Mouse (Mus musculus) myocyte (in vitro differentiated cells): ENCODE measurements around the gene Stk11. TPM values are rescaled to one million over a fixed set of nuclear protein-coding genes. Genes with fewer than 3 reads are reported as not detected.

Source experiments
- H3K27me3 ChIP-seq: one replicate; pipeline ENCODE4 v1.6.1; 2011; ENCODE audit not compliant: control insufficient read depth, insufficient read depth, insufficient read length
- H3K36me3 ChIP-seq: one replicate; pipeline ENCODE4 v1.6.1; 2011; ENCODE audit not compliant: control insufficient read depth, insufficient read depth
- H3K4me2 ChIP-seq: one replicate; pipeline ENCODE4 v1.6.1; 2011; ENCODE audit warnings: low read depth, control low read depth
- H3K4me3 ChIP-seq: one replicate; pipeline ENCODE4 v1.5.1; 2011; ENCODE audit warnings: mild to moderate bottlenecking, control low read depth, moderate library complexity
- H3K79me2 ChIP-seq: one replicate; pipeline ENCODE4 v1.6.1; 2011; ENCODE audit not compliant: control insufficient read depth, insufficient read depth
- H3ac ChIP-seq: one replicate; pipeline ENCODE4 v1.6.1; 2011; ENCODE audit not compliant: control insufficient read depth, insufficient read length
- CEBPB ChIP-seq: IDR thresholded peaks from 2 replicates; pipeline ENCODE4 v1.6.1; 2011; ENCODE audit warnings: mild to moderate bottlenecking, moderate library complexity; ENCODE audit not compliant: poor library complexity, insufficient read depth, severe bottlenecking
- E2F4 ChIP-seq: IDR thresholded peaks from one replicate; pipeline ENCODE4 v1.6.1; 2011; ENCODE audit warnings: mild to moderate bottlenecking, control low read depth, moderate library complexity; ENCODE audit not compliant: insufficient read depth
- MAX ChIP-seq: IDR thresholded peaks from one replicate; pipeline ENCODE4 v1.6.1; 2011; ENCODE audit warnings: low read depth, mild to moderate bottlenecking, control low read depth
- MYOD1 ChIP-seq, 3 experiments: IDR thresholded peaks; one replicate each; pipeline ENCODE4 v1.6.1; 2011; ENCODE audit warnings: control low read depth in 2 of 3, low read depth in 2 of 3, mild to moderate bottlenecking in 2 of 3, moderate library complexity in 1 of 3; ENCODE audit not compliant: insufficient read length in 2 of 3, control insufficient read depth in 1 of 3
- MYOG ChIP-seq, 3 experiments: IDR thresholded peaks; one replicate each; pipeline ENCODE4 v1.6.1; 2011; ENCODE audit warnings: control low read depth in 2 of 3, low read depth in 2 of 3, mild to moderate bottlenecking in 2 of 3; ENCODE audit not compliant: insufficient read length in 2 of 3, control insufficient read depth in 1 of 3, insufficient read depth in 1 of 3
- POLR2A ChIP-seq: IDR thresholded peaks from one replicate; pipeline ENCODE4 v1.6.1; 2011; ENCODE audit warnings: low read depth, mild to moderate bottlenecking, control low read depth, moderate library complexity; ENCODE audit not compliant: insufficient read length
- POLR2AphosphoS2 ChIP-seq: IDR thresholded peaks from one replicate; pipeline ENCODE4 v1.6.1; 2011; ENCODE audit warnings: low read depth, control low read depth; ENCODE audit not compliant: insufficient read length
- REST ChIP-seq: IDR thresholded peaks from one replicate; pipeline ENCODE4 v1.6.1; 2011; ENCODE audit warnings: mild to moderate bottlenecking, control low read depth, moderate library complexity; ENCODE audit not compliant: insufficient read depth, insufficient read length
- SRF ChIP-seq: IDR thresholded peaks from one replicate; pipeline ENCODE4 v1.6.1; 2011; ENCODE audit warnings: low read depth; ENCODE audit not compliant: control insufficient read depth, insufficient read length
- TCF12 ChIP-seq: IDR thresholded peaks from one replicate; pipeline ENCODE4 v1.6.1; 2011; ENCODE audit warnings: mild to moderate bottlenecking, control low read depth; ENCODE audit not compliant: poor library complexity, insufficient read depth, severe bottlenecking
- TCF3 ChIP-seq: IDR thresholded peaks from one replicate; pipeline ENCODE4 v1.6.1; 2011; ENCODE audit warnings: low read depth, control low read depth; ENCODE audit not compliant: insufficient read length
- USF1 ChIP-seq: IDR thresholded peaks from one replicate; pipeline ENCODE4 v1.6.1; 2011; ENCODE audit warnings: low read depth, mild to moderate bottlenecking, control low read depth, moderate library complexity
- polyA plus RNA-seq: library from polyadenylated mRNA; unstranded; fragments of >200 nt; fragmentation: generic; extraction: Trizol; gene quantifications from one replicate; pipeline ENCODE4 v1.2.1, GENCODE M21; 2012; ENCODE audit warnings: missing spikeins

Stk11 gene
- polyA plus RNA-seq, 1 experiment = 150 TPM

DNA sequence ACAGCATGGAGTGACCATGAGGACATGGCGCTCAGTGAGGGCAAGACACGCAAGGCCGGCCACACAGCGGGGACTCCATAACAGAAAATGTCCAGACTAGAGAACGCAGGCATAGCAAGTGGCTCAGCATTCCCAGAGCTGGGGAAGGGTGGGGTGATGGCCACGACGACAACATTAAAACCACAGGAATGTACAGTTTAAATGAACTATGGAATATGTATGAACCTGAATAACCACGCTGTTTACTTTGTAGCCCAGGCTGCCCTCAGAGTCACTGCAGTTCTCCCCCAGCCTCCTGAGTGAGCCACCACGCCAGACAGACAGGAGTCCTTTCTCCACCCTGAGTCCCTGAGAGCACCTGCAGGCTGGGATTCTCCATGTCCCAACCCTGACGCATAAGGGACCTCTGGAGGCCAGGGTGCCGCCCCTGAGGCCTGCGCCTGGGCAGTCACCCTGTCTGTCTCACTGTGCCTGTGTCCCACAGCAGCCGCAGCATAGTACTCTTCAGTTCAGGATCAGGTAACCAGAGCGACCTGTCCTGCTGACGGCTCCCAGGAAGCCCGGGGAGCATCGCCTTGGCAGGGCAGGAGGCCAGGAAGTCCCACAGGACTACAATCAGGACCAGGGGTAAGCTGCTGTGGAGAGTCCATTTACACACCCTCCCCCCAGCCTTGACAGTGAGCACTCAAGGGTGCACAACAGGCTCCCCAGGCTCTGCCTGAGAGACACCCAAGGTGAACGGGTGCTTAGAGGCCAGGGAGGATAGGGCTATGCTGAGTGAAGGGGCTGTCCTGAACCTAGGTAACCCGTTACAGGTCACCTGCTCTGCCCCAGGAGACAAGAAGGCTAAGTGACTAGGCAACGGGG, 42.7 kb upstream of the Stk11 start:
- TF ChIP-seq TCF12 = no peak
- TF ChIP-seq CEBPB = no peak
- TF ChIP-seq E2F4 = no peak
- peak in 1 of 3 experiments; percentile 15 for TF ChIP-seq MYOG (IDR thresholded peaks at IDR 0.05; ENCODE audit: control insufficient read depth in 1 of 3, insufficient read depth in 1 of 3, insufficient read length in 2 of 3, low read depth in 2 of 3)
- peak overlapping the region; percentile 63 for H3K4me2 ChIP-seq
- H3K4me3 ChIP-seq = no peak overlapping the region
- no peaks in the 10 kb centered on the region for H3K36me3 ChIP-seq
- H3K79me2 ChIP-seq = no peaks in the 10 kb centered on the region
- no peak overlapping the region for H3ac ChIP-seq
- H3K27me3 ChIP-seq = no peaks in the 10 kb centered on the region

DNA sequence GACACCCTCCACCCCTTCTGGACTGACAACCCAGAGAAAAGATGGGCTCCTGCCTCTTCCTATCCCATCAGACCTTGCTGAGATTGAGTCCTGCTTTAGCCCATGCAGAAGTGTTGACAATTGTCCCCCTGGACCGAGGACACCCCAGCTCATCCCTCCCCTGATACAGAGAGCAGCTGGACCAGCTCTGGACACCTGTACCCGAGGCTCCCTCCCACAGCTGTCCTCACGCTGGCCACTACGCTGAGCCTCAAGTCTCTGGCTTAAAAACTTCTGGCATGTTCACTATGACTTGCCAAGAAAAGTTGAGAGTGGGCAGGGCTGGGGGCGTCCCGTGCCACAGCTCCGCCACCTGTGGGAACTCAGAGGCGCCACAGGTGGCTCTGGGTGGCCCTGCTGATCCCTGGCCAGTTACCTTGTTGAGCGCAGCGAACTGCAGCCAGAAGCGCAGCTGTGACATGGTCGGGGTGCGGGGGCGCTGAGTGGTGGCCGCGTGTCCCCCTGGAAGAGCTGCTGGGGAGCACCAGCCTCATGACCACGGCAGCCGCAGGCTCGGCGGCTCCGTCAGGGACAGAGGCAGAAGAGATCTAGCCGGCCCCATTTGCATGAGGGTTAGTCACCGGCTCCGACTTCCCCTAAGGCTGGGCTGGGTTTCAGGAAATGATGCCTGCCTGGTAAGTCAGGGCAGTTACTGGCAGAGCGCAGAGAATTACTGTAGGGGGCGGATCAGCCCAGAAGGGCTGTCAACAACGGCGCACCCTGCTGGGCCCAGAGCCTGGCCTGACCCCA, 40.6 kb upstream of the Stk11 start:
- TF ChIP-seq REST (no peak), MYOD1 (IDR thresholded peaks at IDR 0.05; ENCODE audit: control insufficient read depth in 1 of 3, insufficient read length in 2 of 3, low read depth in 2 of 3) (peak in 1 of 3 experiments; percentile 55), MAX (no peak), CEBPB (no peak), TCF3 (no peak), SRF (no peak), TCF12 (peak; percentile 4), MYOG (IDR thresholded peaks at IDR 0.05; ENCODE audit: control insufficient read depth in 1 of 3, insufficient read depth in 1 of 3, insufficient read length in 2 of 3, low read depth in 2 of 3) (peak in 2 of 3 experiments; percentile 27 to 67)
- Histone ChIP-seq H3K79me2 (no peaks in the 10 kb centered on the region), H3K27me3 (no peaks in the 10 kb centered on the region), H3ac (no peak overlapping the region), H3K36me3 (peaks cover 8% of the 10 kb centered on the region), H3K4me2 (peak overlapping the region; percentile 89), H3K4me3 (peak overlapping the region; percentile 11)

DNA sequence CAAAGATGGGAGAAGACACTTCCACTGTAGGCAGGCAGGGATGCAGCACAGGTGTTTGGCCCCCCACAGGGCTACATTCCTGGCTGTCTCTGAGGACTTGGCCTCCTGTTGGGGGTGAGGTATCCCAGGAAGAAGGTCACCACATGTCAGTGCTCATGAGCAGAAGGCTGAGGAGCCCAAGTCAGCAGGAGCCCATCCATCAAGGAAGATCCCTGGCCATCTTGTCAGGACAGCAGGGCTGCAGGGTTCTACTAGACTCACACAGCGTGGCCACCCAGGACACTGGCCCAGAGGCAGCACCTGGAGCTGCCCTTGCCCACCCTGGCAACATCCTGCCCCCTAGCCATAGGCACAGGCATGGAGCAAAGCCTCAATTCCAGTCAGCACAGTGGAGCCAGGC, 39.7 kb upstream of the Stk11 start:
- Histone ChIP-seq H3ac (no peak overlapping the region), H3K27me3 (no peaks in the 10 kb centered on the region), H3K4me2 (peak overlapping the region; percentile 89), H3K36me3 (peaks cover 15% of the 10 kb centered on the region), H3K79me2 (no peaks in the 10 kb centered on the region), H3K4me3 (no peak overlapping the region)
- no peak for TF ChIP-seq REST

DNA sequence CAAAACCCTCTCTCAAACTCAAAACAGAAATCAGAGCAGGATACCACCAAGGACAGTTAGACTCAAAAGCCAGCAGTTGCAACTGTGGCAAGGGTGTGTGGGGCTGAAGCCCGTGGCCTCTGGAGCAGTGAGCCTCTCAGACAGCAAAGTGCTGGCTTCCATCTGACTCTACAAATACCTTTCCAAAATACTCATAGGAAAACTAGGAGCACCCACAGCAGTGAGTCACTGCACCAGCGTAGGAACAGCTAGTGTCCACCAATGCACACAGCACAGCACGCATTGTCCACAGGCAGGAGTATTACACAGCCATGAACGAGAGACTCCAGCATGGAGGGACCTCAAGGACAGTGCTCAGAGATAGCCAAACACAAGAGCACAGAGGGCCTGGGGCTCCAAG, 39.2 kb upstream of the Stk11 start:
- Histone ChIP-seq H3K4me2 (peak overlapping the region; percentile 89), H3K79me2 (no peaks in the 10 kb centered on the region), H3ac (no peak overlapping the region), H3K27me3 (no peaks in the 10 kb centered on the region), H3K4me3 (no peak overlapping the region), H3K36me3 (peaks cover 17% of the 10 kb centered on the region)
- TF ChIP-seq POLR2A (no peak), MYOD1 (IDR thresholded peaks at IDR 0.05; ENCODE audit: control insufficient read depth in 1 of 3, insufficient read length in 2 of 3, low read depth in 2 of 3) (no peak), TCF3 (no peak), MAX (no peak), SRF (no peak), E2F4 (no peak), MYOG (IDR thresholded peaks at IDR 0.05; ENCODE audit: control insufficient read depth in 1 of 3, insufficient read depth in 1 of 3, insufficient read length in 2 of 3, low read depth in 2 of 3) (no peak), CEBPB (no peak), USF1 (no peak), REST (no peak)

DNA sequence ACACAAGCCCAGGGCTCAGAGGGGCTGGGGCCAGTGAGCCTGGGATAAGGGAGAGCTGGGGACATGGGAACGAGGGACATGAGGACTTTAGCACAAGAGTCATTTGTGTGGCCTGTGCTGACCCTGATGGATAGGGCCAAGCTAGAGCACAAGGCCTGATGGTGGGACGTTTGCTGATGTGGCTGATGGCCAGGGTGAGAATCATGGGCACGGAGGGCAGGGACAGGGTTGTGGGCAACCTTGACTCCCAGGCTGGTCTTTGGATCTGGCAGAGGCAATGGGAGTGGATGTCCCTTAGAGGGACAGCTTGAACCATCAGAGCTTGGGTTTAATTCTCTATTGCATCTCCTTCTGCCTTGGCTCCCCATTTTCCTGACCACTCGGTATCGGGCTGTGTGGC, 38.3 kb upstream of the Stk11 start:
- no peak overlapping the region for H3K4me3 ChIP-seq
- H3K27me3 ChIP-seq = no peaks in the 10 kb centered on the region
- H3K36me3 ChIP-seq = peaks cover 26% of the 10 kb centered on the region
- no peak overlapping the region for H3K4me2 ChIP-seq
- TF ChIP-seq MAX = no peak
- no peak for TF ChIP-seq REST
- TF ChIP-seq SRF = no peak
- TF ChIP-seq TCF3 = no peak
- no peak for TF ChIP-seq E2F4
- no peak for TF ChIP-seq CEBPB
- no peak for TF ChIP-seq MYOD1 (IDR thresholded peaks at IDR 0.05; ENCODE audit: control insufficient read depth in 1 of 3, insufficient read length in 2 of 3, low read depth in 2 of 3)
- TF ChIP-seq MYOG (IDR thresholded peaks at IDR 0.05; ENCODE audit: control insufficient read depth in 1 of 3, insufficient read depth in 1 of 3, insufficient read length in 2 of 3, low read depth in 2 of 3) = no peak
- TF ChIP-seq POLR2AphosphoS2 = no peak
- TF ChIP-seq USF1 = no peak
- TF ChIP-seq POLR2A = no peak
- no peak for TF ChIP-seq TCF12
- no peak overlapping the region for H3ac ChIP-seq
- no peaks in the 10 kb centered on the region for H3K79me2 ChIP-seq
